Mouse (Mus musculus): ENCODE data around the gene Dnajb12. TPM values are rescaled to one million over a fixed set of nuclear protein-coding genes. Genes with fewer than 3 reads are reported as not detected.

Dnajb12 gene
- total RNA-seq, 4 experiments from 2014 or later: 38.1 to 44.8 (median 44.4) TPM

- DNase-seq (ENCODE audit: low spot score): no peak
Measured at GRCm38 (mm10) chr10:59919494-59920181, 40.3 kb downstream of the Dnajb12 start.

GRCm38 (mm10) chr10:59920485-59920809 is 41.1 kb downstream of the Dnajb12 start:
- no peak for DNase-seq (ENCODE audit: low spot score)

GRCm38 (mm10) chr10:59920810-59921681 is 41.7 kb downstream of the Dnajb12 start:
- DNase-seq (ENCODE audit: low spot score): peak; percentile 71

GRCm38 (mm10) chr10:59923493-59923892 is 44.1 kb downstream of the Dnajb12 start:
- DNase-seq (ENCODE audit: low spot score): no peak

- DNase-seq (ENCODE audit: low spot score): no peak
Measured at GRCm38 (mm10) chr10:59924305-59924704, 44.9 kb downstream of the Dnajb12 start.

GRCm38 (mm10) chr10:59929205-59929604 is 49.8 kb downstream of the Dnajb12 start:
- no peak for DNase-seq (ENCODE audit: low spot score)

GRCm38 (mm10) chr10:59930996-59931395 is 51.6 kb downstream of the Dnajb12 start:
- DNase-seq (ENCODE audit: low spot score): no peak

GRCm38 (mm10) chr10:59932521-59932920 is 53.2 kb downstream of the Dnajb12 start:
- no peak for DNase-seq (ENCODE audit: low spot score)

GRCm38 (mm10) chr10:59934039-59934438 is 54.7 kb downstream of the Dnajb12 start:
- DNase-seq (ENCODE audit: low spot score): no peak

GRCm38 (mm10) chr10:59936058-59936856 is 56.9 kb downstream of the Dnajb12 start:
- DNase-seq (ENCODE audit: low spot score): no peak

- DNase-seq (ENCODE audit: low spot score): no peak
Measured at GRCm38 (mm10) chr10:59938662-59939061, 59.3 kb downstream of the Dnajb12 start.

GRCm38 (mm10) chr10:59939081-59939480 is 59.7 kb downstream of the Dnajb12 start:
- DNase-seq (ENCODE audit: low spot score): no peak

- DNase-seq (ENCODE audit: low spot score): no peak
Measured at GRCm38 (mm10) chr10:59942281-59942846, 63.0 kb downstream of the Dnajb12 start.

- peak; percentile 64 for DNase-seq (ENCODE audit: low spot score)
Measured at GRCm38 (mm10) chr10:59942847-59943420, 63.6 kb downstream of the Dnajb12 start.

- peak; percentile 77 for DNase-seq (ENCODE audit: low spot score)
Measured at GRCm38 (mm10) chr10:59943421-59943989, 64.1 kb downstream of the Dnajb12 start.

GRCm38 (mm10) chr10:59945416-59945815 is 66.1 kb downstream of the Dnajb12 start:
- DNase-seq (ENCODE audit: low spot score): no peak

GRCm38 (mm10) chr10:59946362-59946761 is 67.0 kb downstream of the Dnajb12 start:
- no peak for DNase-seq (ENCODE audit: low spot score)

- DNase-seq (ENCODE audit: low spot score): no peak
Measured at GRCm38 (mm10) chr10:59947296-59948073, 68.1 kb downstream of the Dnajb12 start.

- DNase-seq (ENCODE audit: low spot score): peak; percentile 77
Measured at GRCm38 (mm10) chr10:59948363-59949254, 69.3 kb downstream of the Dnajb12 start.
